Mouse (Mus musculus): ENCODE results near the gene Cabin1. TPM values are rescaled to one million over a fixed set of nuclear protein-coding genes. Genes with fewer than 3 reads are reported as not detected.

Cabin1 gene
- polyA plus RNA-seq, 1 experiment from 2014 or later: 34.5 TPM

DNA sequence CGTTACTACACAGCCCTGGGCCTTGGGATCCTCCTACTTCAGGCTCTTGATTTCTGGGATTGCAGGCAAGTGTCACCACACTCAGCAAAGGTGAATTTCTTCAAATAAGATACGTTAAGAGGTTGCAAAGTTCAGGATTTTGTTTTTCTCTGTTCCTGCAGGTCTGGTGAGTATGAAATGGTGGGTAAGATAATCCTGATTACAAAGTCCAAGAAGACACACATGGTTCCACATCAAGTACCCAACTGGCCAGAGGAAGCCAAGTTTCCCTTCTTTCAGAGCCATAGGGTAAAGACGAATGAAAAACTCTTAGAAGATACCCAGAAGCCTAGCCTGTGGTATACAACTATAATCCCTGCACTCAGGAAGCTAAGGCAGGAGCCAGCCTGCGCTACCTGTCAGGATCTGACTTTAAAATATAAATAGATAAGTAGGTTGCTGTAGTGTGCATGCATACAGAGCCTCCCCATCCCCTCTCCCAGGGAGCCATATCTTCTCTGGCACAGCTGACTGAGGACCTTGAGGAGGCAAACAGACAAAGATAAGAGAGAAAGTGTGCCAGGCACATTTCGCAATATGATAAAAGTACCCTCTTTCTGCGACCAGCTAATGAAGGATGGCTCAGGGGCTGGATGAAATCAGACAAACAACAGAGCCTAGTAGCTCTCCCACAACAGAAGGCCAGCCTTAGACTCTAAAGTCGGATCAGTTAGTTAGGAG, 58.3 kb downstream of the Cabin1 start:
- Histone ChIP-seq H3K27ac (ENCODE audit: low read length) (no peak overlapping the region), H3K9me3 (ENCODE audit: low read length) (no peaks in the 10 kb centered on the region), H3K36me3 (ENCODE audit: insufficient read depth, low read length) (no peaks in the 10 kb centered on the region), H3K4me2 (replicated peaks; ENCODE audit: low read depth, low read length) (no peak overlapping the region), H3K9ac (replicated peaks; ENCODE audit: low read depth) (no peak overlapping the region), H3K4me3 (ENCODE audit: low read depth, low read length) (no peak overlapping the region), H3K27me3 (replicated peaks; ENCODE audit: insufficient read depth, low read length) (no peaks in the 10 kb centered on the region), H3K4me1 (ENCODE audit: insufficient read depth, low read depth, low read length) (no peaks in the 10 kb centered on the region)
- DNase-seq (ENCODE audit: low spot score) (no peak), ATAC-seq (no peak)
- WGBS: 74% methylated on average over 7 of the region's 7 CpGs
- TF ChIP-seq CTCF (IDR thresholded peaks at IDR 0.05) (no peak), EP300 (IDR thresholded peaks at IDR 0.05) (no peak)

DNA sequence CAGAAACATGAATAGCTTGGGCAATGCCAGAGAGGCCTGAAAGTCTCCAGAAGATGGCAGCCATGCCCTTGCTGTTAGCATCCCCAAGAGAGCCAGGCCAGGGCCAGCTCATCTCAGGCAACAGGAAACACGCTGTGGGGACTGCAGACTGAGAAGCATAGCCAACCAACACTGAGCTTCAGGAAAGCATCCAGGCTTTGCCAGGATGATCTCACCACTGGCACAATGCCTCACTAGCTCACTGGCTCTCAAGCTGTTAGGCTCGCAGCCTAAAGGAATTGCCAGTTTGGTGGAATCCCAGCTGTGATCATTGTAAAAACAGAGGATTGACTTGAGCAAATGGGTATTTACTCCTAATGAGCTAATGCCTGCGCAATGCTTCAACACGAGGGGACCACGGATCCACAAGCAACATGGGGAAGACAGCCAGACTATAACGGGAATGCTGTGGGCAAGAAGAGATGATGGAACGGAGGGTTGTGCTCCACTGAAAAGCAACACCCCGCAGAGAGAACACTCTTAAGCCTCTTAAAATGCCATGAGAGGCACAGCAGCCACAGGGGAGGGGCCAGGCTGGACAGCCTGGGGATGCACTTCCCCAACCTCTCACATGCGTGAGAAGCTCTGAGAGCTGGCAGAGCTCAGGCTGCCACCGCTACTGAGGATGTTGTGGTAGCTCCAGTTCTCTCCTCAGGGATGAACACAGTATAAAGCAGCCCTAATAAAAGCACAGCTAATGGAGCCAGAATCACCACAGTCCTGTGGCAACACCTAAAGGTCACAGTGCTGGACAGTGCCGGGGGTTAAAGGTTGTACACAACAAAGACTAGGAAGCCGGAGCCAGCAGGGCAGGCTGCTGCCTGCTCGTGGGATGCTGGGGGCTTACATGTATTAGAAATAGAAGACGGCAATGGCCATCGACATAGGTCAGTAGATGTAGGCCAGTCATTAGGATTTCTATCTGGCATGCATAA, 59.6 kb downstream of the Cabin1 start:
- Histone ChIP-seq H3K36me3 (ENCODE audit: insufficient read depth, low read length) (no peaks in the 10 kb centered on the region), H3K9ac (replicated peaks; ENCODE audit: low read depth) (no peak overlapping the region), H3K4me3 (ENCODE audit: low read depth, low read length) (no peak overlapping the region), H3K9me3 (ENCODE audit: low read length) (no peaks in the 10 kb centered on the region), H3K27me3 (replicated peaks; ENCODE audit: insufficient read depth, low read length) (no peaks in the 10 kb centered on the region), H3K4me2 (replicated peaks; ENCODE audit: low read depth, low read length) (no peak overlapping the region), H3K27ac (ENCODE audit: low read length) (peak overlapping the region; percentile 27), H3K4me1 (ENCODE audit: insufficient read depth, low read depth, low read length) (no peaks in the 10 kb centered on the region)
- DNase-seq (ENCODE audit: low spot score) (peak; percentile 89), ATAC-seq (peak; percentile 88)
- peak; percentile 44; the same call in 1 of the 2 replicates for TF ChIP-seq CTCF (IDR thresholded peaks at IDR 0.05)
- TF ChIP-seq EP300 (IDR thresholded peaks at IDR 0.05): no peak
- WGBS: 49% methylated on average over 15 of the region's 15 CpGs

DNA sequence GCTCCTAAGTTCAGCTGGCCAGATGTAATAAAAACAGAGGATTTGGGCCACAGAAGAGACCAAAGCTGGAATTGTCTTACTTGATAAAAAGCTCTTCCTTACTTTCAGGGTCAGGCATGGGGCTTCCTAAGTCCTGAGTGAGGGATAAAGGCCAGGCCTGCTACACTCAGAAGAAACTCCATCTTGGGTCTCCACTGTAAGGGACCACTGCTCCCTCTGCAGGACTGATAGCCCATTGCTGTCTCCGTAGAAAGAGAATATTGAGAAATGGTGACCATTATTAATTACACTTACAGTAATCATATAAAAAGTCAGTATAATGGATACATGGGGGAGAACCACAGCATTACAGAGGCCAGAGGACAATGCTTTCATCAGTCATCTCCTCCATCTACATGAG, 60.6 kb downstream of the Cabin1 start:
- DNase-seq (ENCODE audit: low spot score): peak; percentile 70
- 46% methylated on average over 1 of the region's 1 CpGs for WGBS
- no peak for TF ChIP-seq EP300 (IDR thresholded peaks at IDR 0.05)
- TF ChIP-seq CTCF (IDR thresholded peaks at IDR 0.05): peak; percentile 75
- H3K4me1 ChIP-seq (ENCODE audit: insufficient read depth, low read depth, low read length): no peaks in the 10 kb centered on the region
- 0 out of 2 replicates have a peak, but pooled peaks cover under 1% of the 10 kb centered on the region for H3K36me3 ChIP-seq (ENCODE audit: insufficient read depth, low read length)
- 0 out of 2 replicates have a peak overlapping the region, but pooled peaks have one; percentile 27 for H3K27ac ChIP-seq (ENCODE audit: low read length)
- H3K4me2 ChIP-seq (replicated peaks; ENCODE audit: low read depth, low read length): no peak overlapping the region
- no peak overlapping the region for H3K4me3 ChIP-seq (ENCODE audit: low read depth, low read length)
- no peak overlapping the region for H3K9ac ChIP-seq (replicated peaks; ENCODE audit: low read depth)
- peak; percentile 30; the same call in 1 of the 2 replicates for ATAC-seq
- H3K27me3 ChIP-seq (replicated peaks; ENCODE audit: insufficient read depth, low read length): no peaks in the 10 kb centered on the region
- H3K9me3 ChIP-seq (ENCODE audit: low read length): no peaks in the 10 kb centered on the region

DNA sequence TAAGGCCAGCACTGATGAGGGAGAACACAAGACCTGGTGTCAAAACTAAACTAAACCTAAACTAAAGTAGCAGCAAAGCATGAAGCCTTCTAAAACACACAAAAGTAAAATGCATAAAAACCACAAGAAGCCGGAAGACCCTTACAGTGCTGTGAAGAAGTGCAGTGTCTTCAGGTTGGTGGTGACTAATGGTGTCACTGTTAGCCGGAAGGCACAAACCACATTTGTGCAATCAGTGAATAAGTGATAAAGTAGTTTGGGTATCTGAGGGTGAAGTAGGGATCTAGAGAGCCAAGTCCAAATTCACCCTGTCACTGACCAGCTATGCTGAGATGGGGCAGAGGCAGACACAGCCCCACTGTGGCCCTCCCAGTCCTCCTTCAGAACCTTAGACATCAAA, 61.6 kb downstream of the Cabin1 start:
- no peak overlapping the region for H3K4me2 ChIP-seq (replicated peaks; ENCODE audit: low read depth, low read length)
- no peak overlapping the region for H3K27ac ChIP-seq (ENCODE audit: low read length)
- TF ChIP-seq CTCF (IDR thresholded peaks at IDR 0.05) (no peak), EP300 (IDR thresholded peaks at IDR 0.05) (no peak)
- 92% methylated on average over 2 of the region's 2 CpGs for WGBS
- ATAC-seq: no peak
- no peaks in the 10 kb centered on the region for H3K27me3 ChIP-seq (replicated peaks; ENCODE audit: insufficient read depth, low read length)
- H3K4me1 ChIP-seq (ENCODE audit: insufficient read depth, low read depth, low read length): no peaks in the 10 kb centered on the region
- no peak overlapping the region for H3K9ac ChIP-seq (replicated peaks; ENCODE audit: low read depth)
- H3K9me3 ChIP-seq (ENCODE audit: low read length): no peaks in the 10 kb centered on the region
- no peak overlapping the region for H3K4me3 ChIP-seq (ENCODE audit: low read depth, low read length)
- H3K36me3 ChIP-seq (ENCODE audit: insufficient read depth, low read length): peaks cover 10% of the 10 kb centered on the region; the same call in 1 of the 2 replicates
- no peak for DNase-seq (ENCODE audit: low spot score)

DNA sequence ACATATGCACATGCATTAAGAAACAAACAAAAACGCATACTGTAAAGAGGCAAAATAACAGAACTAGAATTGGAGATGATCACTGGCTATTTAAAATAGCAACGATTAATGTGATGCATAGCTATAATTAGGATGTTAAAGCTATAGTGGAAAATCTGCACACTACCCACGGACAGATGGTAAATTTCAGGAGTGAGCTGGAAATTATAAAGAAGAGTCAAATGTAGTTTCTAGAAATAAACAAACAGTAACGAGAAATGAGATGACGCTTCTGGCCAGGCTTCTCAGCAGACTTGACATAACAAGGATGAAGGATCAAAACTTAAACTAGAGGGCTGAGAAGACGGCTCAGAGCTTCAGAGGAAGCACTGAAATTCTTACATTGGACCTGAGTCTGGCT, 62.9 kb downstream of the Cabin1 start:
- no peak overlapping the region for H3K4me2 ChIP-seq (replicated peaks; ENCODE audit: low read depth, low read length)
- H3K36me3 ChIP-seq (ENCODE audit: insufficient read depth, low read length): peaks cover 16% of the 10 kb centered on the region; the same call in 1 of the 2 replicates
- H3K27me3 ChIP-seq (replicated peaks; ENCODE audit: insufficient read depth, low read length): no peaks in the 10 kb centered on the region
- ATAC-seq: no peak
- H3K4me3 ChIP-seq (ENCODE audit: low read depth, low read length): no peak overlapping the region
- H3K27ac ChIP-seq (ENCODE audit: low read length): no peak overlapping the region
- no peaks in the 10 kb centered on the region for H3K4me1 ChIP-seq (ENCODE audit: insufficient read depth, low read depth, low read length)
- WGBS: 71% methylated on average over 6 of the region's 6 CpGs
- no peak for DNase-seq (ENCODE audit: low spot score)
- H3K9me3 ChIP-seq (ENCODE audit: low read length): no peaks in the 10 kb centered on the region
- H3K9ac ChIP-seq (replicated peaks; ENCODE audit: low read depth): no peak overlapping the region
- TF ChIP-seq CTCF (IDR thresholded peaks at IDR 0.05) (no peak), EP300 (IDR thresholded peaks at IDR 0.05) (no peak)

DNA sequence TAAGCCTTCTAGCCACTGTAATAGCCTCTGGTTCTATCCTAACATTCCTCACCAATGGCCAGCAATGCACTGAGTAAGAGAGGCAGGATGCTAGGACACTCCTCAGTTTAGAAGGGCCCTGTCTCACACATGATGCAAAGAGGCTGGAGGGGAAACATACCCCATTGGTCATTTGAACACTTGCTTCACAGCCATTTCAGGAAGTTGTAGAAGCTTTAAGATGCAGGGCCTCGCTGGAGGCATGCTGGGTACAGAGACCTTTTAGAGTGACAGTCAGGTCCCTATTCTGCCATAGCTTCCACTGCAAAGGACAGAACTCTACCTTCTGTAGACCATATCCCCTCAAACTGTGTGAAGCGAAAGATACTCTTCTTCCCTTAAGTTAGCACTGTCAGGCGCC, 66.4 kb downstream of the Cabin1 start:
- no peak for ATAC-seq
- Histone ChIP-seq H3K36me3 (ENCODE audit: insufficient read depth, low read length) (peaks cover 30% of the 10 kb centered on the region; the same call in 1 of the 2 replicates), H3K4me2 (replicated peaks; ENCODE audit: low read depth, low read length) (no peak overlapping the region), H3K9ac (replicated peaks; ENCODE audit: low read depth) (no peak overlapping the region), H3K9me3 (ENCODE audit: low read length) (no peaks in the 10 kb centered on the region), H3K27ac (ENCODE audit: low read length) (no peak overlapping the region), H3K4me3 (ENCODE audit: low read depth, low read length) (no peak overlapping the region), H3K4me1 (ENCODE audit: insufficient read depth, low read depth, low read length) (no peaks in the 10 kb centered on the region), H3K27me3 (replicated peaks; ENCODE audit: insufficient read depth, low read length) (no peaks in the 10 kb centered on the region)
- no peak for TF ChIP-seq CTCF (IDR thresholded peaks at IDR 0.05)
- TF ChIP-seq EP300 (IDR thresholded peaks at IDR 0.05): no peak
- no peak for DNase-seq (ENCODE audit: low spot score)
- WGBS: 92% methylated on average over 3 of the region's 3 CpGs
